Mouse (Mus musculus): ENCODE measurements around the gene Taf3. TPM values are rescaled to one million over a fixed set of nuclear protein-coding genes. Genes with fewer than 3 reads are reported as not detected.

The Taf3 gene
- total RNA-seq, 2 experiments from 2014 or later = 3.5 to 9.6 TPM

Other genes with a start within 250 kb of the Taf3 start
- gene 4930412O13Rik, start 167.3 kb downstream of the Taf3 start, total RNA-seq (2015; ENCODE audit: low replicate concordance) = not detected in 2 replicates
- gene 4930412O13Rik, start 167.3 kb downstream of the Taf3 start, total RNA-seq (2017; ENCODE audit: low replicate concordance) = not detected in 2 replicates
- not detected in 2 replicates for gene 9230102O04Rik, start 159.1 kb downstream of the Taf3 start, total RNA-seq (2015; ENCODE audit: low replicate concordance)
- not detected in 2 replicates for gene 9230102O04Rik, start 159.1 kb downstream of the Taf3 start, total RNA-seq (2017; ENCODE audit: low replicate concordance)
- gene Gata3, start 158.6 kb downstream of the Taf3 start, total RNA-seq (2015; ENCODE audit: low replicate concordance) = 0.42 and 1.5 TPM in 2 replicates
- gene Gata3, start 158.6 kb downstream of the Taf3 start, total RNA-seq (2017; ENCODE audit: low replicate concordance) = 0.56 and 1.4 TPM in 2 replicates
- gene Atp5c1, start 31.9 kb upstream of the Taf3 start, total RNA-seq (2015; ENCODE audit: low replicate concordance) = 157 and 158 TPM in 2 replicates
- gene Atp5c1, start 31.9 kb upstream of the Taf3 start, total RNA-seq (2017; ENCODE audit: low replicate concordance) = 107 and 112 TPM in 2 replicates
- gene Kin, start 32.0 kb upstream of the Taf3 start, total RNA-seq (2015; ENCODE audit: low replicate concordance) = 75.3 and 77.3 TPM in 2 replicates
- 149 and 186 TPM in 2 replicates for gene Kin, start 32.0 kb upstream of the Taf3 start, total RNA-seq (2017; ENCODE audit: low replicate concordance)
- gene Itih2, start 82.8 kb upstream of the Taf3 start, total RNA-seq (2015; ENCODE audit: low replicate concordance) = not detected in 2 replicates
- gene Itih2, start 82.8 kb upstream of the Taf3 start, total RNA-seq (2017; ENCODE audit: low replicate concordance) = not detected in 2 replicates
- gene Itih5, start 105.0 kb upstream of the Taf3 start, total RNA-seq (2015; ENCODE audit: low replicate concordance) = 2.9 and 5.0 TPM in 2 replicates
- 1.9 and 2.2 TPM in 2 replicates for gene Itih5, start 105.0 kb upstream of the Taf3 start, total RNA-seq (2017; ENCODE audit: low replicate concordance)